Mouse (Mus musculus) G1E (cell line): ENCODE results near the gene Tceal5. TPM values are rescaled to one million over a fixed set of nuclear protein-coding genes. Genes with fewer than 3 reads are reported as not detected.

Experiments
- ATAC-seq: 2 replicates; pipeline ENCODE4 v1.8.0; 2016; ENCODE audit warnings: mild to moderate bottlenecking; ENCODE audit not compliant: insufficient number of reproducible peaks, poor library complexity, low FRiP score, severe bottlenecking; ENCODE audit errors: extremely low read depth
- DNase-seq: peaks from one replicate; pipeline ENCODE4 v3.0.0; 2012; ENCODE audit warnings: low spot score
- H3K27me3 ChIP-seq: 2 replicates; pipeline ENCODE4 v1.6.1; 2012; ENCODE audit warnings: mild to moderate bottlenecking, low read length, inconsistent platforms; ENCODE audit not compliant: insufficient read depth
- H3K36me3 ChIP-seq: replicated peaks from 2 replicates; pipeline ENCODE3; 2012; ENCODE audit warnings: mild to moderate bottlenecking, inconsistent platforms
- H3K4me1 ChIP-seq: 2 replicates; pipeline ENCODE4 v1.6.1; 2012; ENCODE audit warnings: low read depth, low read length, inconsistent platforms, mixed read lengths; ENCODE audit not compliant: insufficient read depth
- H3K4me3 ChIP-seq: 2 replicates; pipeline ENCODE4 v1.5.1; 2012; ENCODE audit warnings: low read depth, mild to moderate bottlenecking, inconsistent platforms, low read length, moderate library complexity, mixed read lengths
- H3K9me3 ChIP-seq: replicated peaks from 2 replicates; pipeline ENCODE4 v1.6.1; 2012; ENCODE audit warnings: inconsistent platforms
- CTCF ChIP-seq: IDR thresholded peaks from 2 replicates; pipeline ENCODE4 v1.5.1; 2012; ENCODE audit warnings: low read depth, low read length, inconsistent platforms, mixed read lengths
- GATA1 ChIP-seq: IDR thresholded peaks from 2 replicates; pipeline ENCODE4 v1.6.1; 2012; ENCODE audit warnings: borderline replicate concordance, low read length, inconsistent platforms, mixed read lengths
- GATA2 ChIP-seq: IDR thresholded peaks from 2 replicates; pipeline ENCODE4 v1.6.1; 2012; ENCODE audit warnings: low read depth, low read length, inconsistent platforms, borderline replicate concordance
- POLR2AphosphoS5 ChIP-seq: IDR thresholded peaks from 2 replicates; pipeline ENCODE4 v1.6.1; 2012; ENCODE audit warnings: low read depth, low read length, inconsistent platforms; ENCODE audit not compliant: insufficient replicate concordance
- TAL1 ChIP-seq: conservative IDR thresholded peaks from 2 replicates; pipeline ENCODE4 v1.6.1; 2012; ENCODE audit warnings: low read depth, low read length, inconsistent platforms, mixed read lengths
- polyA plus RNA-seq: library from polyadenylated mRNA; stranded (reverse); fragments of >175 nt; gene quantifications from 2 replicates; pipeline ENCODE4 v1.2.3, GENCODE M21; 2012
- total RNA-seq, 2 experiments: library from RNA; stranded (forward) in 1 of 2; stranded (reverse) in 1 of 2; fragments of 200-1000 nt in 1 of 2; fragments of >200 nt in 1 of 2; fragmentation: Nextera tagmentation in 1 of 2; gene quantifications; 2 replicates each; pipeline ENCODE4 v1.2.3; 2014 to 2017

Gene Tceal5
- total and polyA plus RNA-seq, 3 experiments: 0.93 to 12.3 (median 3.6) TPM

- Histone ChIP-seq H3K4me3 (no peak overlapping the region), H3K9me3 (no peaks in the 10 kb centered on the region), H3K27me3 (no peaks in the 10 kb centered on the region), H3K36me3 (no peaks in the 10 kb centered on the region), H3K4me1 (no peaks in the 10 kb centered on the region)
- no peak for DNase-seq
- TF ChIP-seq CTCF: no peak
- no peak for TF ChIP-seq TAL1
- TF ChIP-seq POLR2AphosphoS5: no peak
- no peak for TF ChIP-seq GATA2
- TF ChIP-seq GATA1: no peak
- no peak for ATAC-seq
Observed at GRCm38 (mm10) chrX:136213396-136213795, 9.7 kb upstream of the Tceal5 start.

GRCm38 (mm10) chrX:136204406-136204805, 730 bp upstream of the Tceal5 start:
- ATAC-seq (no peak), DNase-seq (no peak)
- no peak for TF ChIP-seq TAL1
- TF ChIP-seq GATA2: no peak
- TF ChIP-seq GATA1: no peak
- TF ChIP-seq CTCF: no peak
- TF ChIP-seq POLR2AphosphoS5: no peak
- H3K4me1 ChIP-seq: peaks cover 10% of the 10 kb centered on the region; the same call in 1 of the 2 replicates
- no peaks in the 10 kb centered on the region for H3K9me3 ChIP-seq
- no peaks in the 10 kb centered on the region for H3K27me3 ChIP-seq
- H3K4me3 ChIP-seq: no peak overlapping the region
- H3K36me3 ChIP-seq: no peaks in the 10 kb centered on the region

- no peak for TF ChIP-seq GATA1
- no peak for TF ChIP-seq TAL1
- TF ChIP-seq GATA2: no peak
- no peak for TF ChIP-seq CTCF
- no peak for TF ChIP-seq POLR2AphosphoS5
- H3K4me1 ChIP-seq: peaks cover 10% of the 10 kb centered on the region; the same call in 1 of the 2 replicates
- ATAC-seq: no peak
- H3K4me3 ChIP-seq: peak overlapping the region; percentile 51
- no peaks in the 10 kb centered on the region for H3K36me3 ChIP-seq
- no peaks in the 10 kb centered on the region for H3K27me3 ChIP-seq
- DNase-seq: no peak
- H3K9me3 ChIP-seq: no peaks in the 10 kb centered on the region
Observed at GRCm38 (mm10) chrX:136203257-136203656, 419 bp downstream of the Tceal5 start.

GRCm38 (mm10) chrX:136196873-136197272, 6.8 kb downstream of the Tceal5 start:
- ATAC-seq (no peak), DNase-seq (no peak)
- Histone ChIP-seq H3K27me3 (no peaks in the 10 kb centered on the region), H3K4me1 (no peaks in the 10 kb centered on the region), H3K36me3 (no peaks in the 10 kb centered on the region), H3K4me3 (no peak overlapping the region), H3K9me3 (no peaks in the 10 kb centered on the region)
- TF ChIP-seq CTCF (peak; percentile 34; the same call in 1 of the 2 replicates), GATA2 (no peak)

- Histone ChIP-seq H3K27me3 (no peaks in the 10 kb centered on the region), H3K4me1 (no peaks in the 10 kb centered on the region), H3K36me3 (no peaks in the 10 kb centered on the region), H3K4me3 (no peak overlapping the region), H3K9me3 (no peaks in the 10 kb centered on the region)
- ATAC-seq (no peak), DNase-seq (no peak)
- TF ChIP-seq CTCF: no peak
- TF ChIP-seq GATA2: no peak
- TF ChIP-seq TAL1: no peak
- no peak for TF ChIP-seq GATA1
- TF ChIP-seq POLR2AphosphoS5: no peak
Observed at GRCm38 (mm10) chrX:136195193-136195944, 8.3 kb downstream of the Tceal5 start.

GRCm38 (mm10) chrX:136183107-136183506, 20.6 kb downstream of the Tceal5 start:
- no peaks in the 10 kb centered on the region for H3K9me3 ChIP-seq
- ATAC-seq (no peak), DNase-seq (no peak)
- no peak overlapping the region for H3K4me3 ChIP-seq
- no peak for TF ChIP-seq GATA1
- no peak for TF ChIP-seq POLR2AphosphoS5
- TF ChIP-seq TAL1: no peak
- TF ChIP-seq CTCF: no peak
- no peak for TF ChIP-seq GATA2
- no peaks in the 10 kb centered on the region for H3K4me1 ChIP-seq
- H3K36me3 ChIP-seq: no peaks in the 10 kb centered on the region
- H3K27me3 ChIP-seq: no peaks in the 10 kb centered on the region
